27 mouse cellular contexts compared by ENCODE assay signal in genomic region chr16:52508633-52509379, GRCm38 (mm10). TPM values are rescaled to one million over a fixed set of nuclear protein-coding genes. Genes with fewer than 3 reads are reported as not detected.
DNase-seq lines count a peak whose midpoint lies in the region; ATAC-seq and TF ChIP-seq lines count a peak whose summit lies in the region.
"Had no signal": no experiment of that assay in that cellular context is flagged by ENCODE, and none has a peak within 500 bp of the region (broad histone marks: within the 10 kb centered on the region; RNA-seq: fewer than 3 reads in every experiment).

No protein-coding gene starts in this region.

- DNase-seq in forebrain, embryonic 10.5 days (ENCODE audit: extremely low spot score, low spot score) = no peak
- no peak for DNase-seq in lung, postnatal 14 days
- peak; percentile 32 for DNase-seq in forebrain, postnatal 0 days
- no peak for DNase-seq in layer of hippocampus, adult 9-10 months (ENCODE audit: low spot score)
- DNase-seq in retina, embryonic 14.5 days (ENCODE audit: low spot score) = no peak
- DNase-seq: adrenal gland, postnatal 25 days; cerebellum, adult 18-20 months; cerebellum, postnatal 14 days; heart, postnatal 10 days; kidney, adult 11 months; kidney, postnatal 25 days; left cerebral cortex, postnatal 4 days; liver, postnatal 0 days; thymus, postnatal 4 days had no signal

- H3K4me3 ChIP-seq in forebrain, embryonic 15.5 days = no peak overlapping the region
- no peak overlapping the region for H3K4me3 ChIP-seq in forebrain, embryonic 10.5 days
- H3K4me3 ChIP-seq in lung, embryonic 16.5 days (ENCODE audit: low read length) = no peak overlapping the region
- H3K4me3 ChIP-seq in forebrain, postnatal 0 days (ENCODE audit: low read depth, low read length) = no peak overlapping the region
- H3K4me3 ChIP-seq: heart, embryonic 13.5 days; hindbrain, embryonic 10.5 days; hindbrain, embryonic 15.5 days; layer of hippocampus, adult 2 months; liver, embryonic 12.5 days; megakaryocyte, embryonic 14.5 days; midbrain, embryonic 12.5 days; myocyte; neural tube, embryonic 12.5 days had no signal

- no peaks in the 10 kb centered on the region for H3K36me3 ChIP-seq in forebrain, embryonic 15.5 days
- no peaks in the 10 kb centered on the region for H3K36me3 ChIP-seq in forebrain, embryonic 10.5 days (replicated peaks)
- no peaks in the 10 kb centered on the region for H3K36me3 ChIP-seq in lung, embryonic 16.5 days (ENCODE audit: control insufficient read depth, insufficient read depth, low read length)
- H3K36me3 ChIP-seq in forebrain, postnatal 0 days (ENCODE audit: insufficient read depth) = no peaks in the 10 kb centered on the region
- H3K36me3 ChIP-seq: heart, embryonic 13.5 days; hindbrain, embryonic 10.5 days; hindbrain, embryonic 15.5 days; liver, embryonic 12.5 days; midbrain, embryonic 12.5 days; neural tube, embryonic 12.5 days had no signal

- no peaks in the 10 kb centered on the region for H3K27me3 ChIP-seq in forebrain, embryonic 15.5 days
- no peaks in the 10 kb centered on the region for H3K27me3 ChIP-seq in forebrain, embryonic 10.5 days (ENCODE audit: poor library complexity, severe bottlenecking)
- no peaks in the 10 kb centered on the region for H3K27me3 ChIP-seq in lung, embryonic 16.5 days (ENCODE audit: control insufficient read depth, insufficient read depth, low read depth, low read length)
- no peaks in the 10 kb centered on the region for H3K27me3 ChIP-seq in forebrain, postnatal 0 days (ENCODE audit: insufficient read depth, low read length)
- H3K27me3 ChIP-seq: heart, embryonic 13.5 days; hindbrain, embryonic 15.5 days; liver, embryonic 12.5 days; megakaryocyte, embryonic 14.5 days; midbrain, embryonic 12.5 days; neural tube, embryonic 12.5 days had no signal

- no peaks in the 10 kb centered on the region for H3K9me3 ChIP-seq in forebrain, embryonic 15.5 days
- H3K9me3 ChIP-seq in forebrain, embryonic 10.5 days = no peaks in the 10 kb centered on the region
- H3K9me3 ChIP-seq in lung, embryonic 16.5 days (ENCODE audit: control insufficient read depth, low read length) = no peaks in the 10 kb centered on the region
- H3K9me3 ChIP-seq in forebrain, postnatal 0 days (ENCODE audit: low read length) = no peaks in the 10 kb centered on the region
- H3K9me3 ChIP-seq: heart, embryonic 13.5 days; hindbrain, embryonic 10.5 days; hindbrain, embryonic 15.5 days; liver, embryonic 12.5 days; megakaryocyte, embryonic 14.5 days; midbrain, embryonic 12.5 days; neural tube, embryonic 12.5 days had no signal

- peak; percentile 76 for ATAC-seq in forebrain, embryonic 15.5 days (replicated peaks)
- ATAC-seq in lung, embryonic 16.5 days (ENCODE audit: low read depth) = peak; percentile 57
- ATAC-seq in forebrain, postnatal 0 days = peak; percentile 27
- ATAC-seq: CD4-positive, CD25-positive, alpha-beta regulatory T cell, adult 4 months; inflammation-experienced regulatory T-cells, adult 6 months; liver, embryonic 12.5 days; liver, postnatal 0 days had no signal

- 42% methylated on average over 10 of the region's 10 CpGs for WGBS in forebrain, embryonic 15.5 days
- WGBS in forebrain, embryonic 10.5 days = 88% methylated on average over 10 of the region's 10 CpGs
- 35% methylated on average over 10 of the region's 10 CpGs for WGBS in lung, embryonic 16.5 days
- 40% methylated on average over 10 of the region's 10 CpGs for WGBS in forebrain, postnatal 0 days

- no peak for TF ChIP-seq CTCF in forebrain, postnatal 0 days (IDR thresholded peaks at IDR 0.05; ENCODE audit: low read depth)

- H3K4me2 ChIP-seq in forebrain, embryonic 15.5 days (replicated peaks) = no peak overlapping the region
- 0 out of 2 replicates have a peak overlapping the region, but pooled peaks have one; percentile 17 for H3K4me2 ChIP-seq in lung, embryonic 16.5 days (ENCODE audit: low read depth, low read length)
- no peak overlapping the region for H3K4me2 ChIP-seq in forebrain, postnatal 0 days (ENCODE audit: low read depth)
- H3K4me2 ChIP-seq: heart, embryonic 13.5 days; hindbrain, embryonic 15.5 days; liver, embryonic 12.5 days; midbrain, embryonic 12.5 days; neural tube, embryonic 12.5 days had no signal

- 0 out of 2 replicates have a peak, but pooled peaks cover 5% of the 10 kb centered on the region for H3K4me1 ChIP-seq in forebrain, embryonic 15.5 days
- H3K4me1 ChIP-seq in forebrain, embryonic 10.5 days = no peaks in the 10 kb centered on the region
- peaks cover 8% of the 10 kb centered on the region for H3K4me1 ChIP-seq in lung, embryonic 16.5 days (replicated peaks; ENCODE audit: control insufficient read depth, insufficient read depth, low read length)
- H3K4me1 ChIP-seq in forebrain, postnatal 0 days (ENCODE audit: insufficient read depth) = no peaks in the 10 kb centered on the region
- H3K4me1 ChIP-seq: heart, embryonic 13.5 days; hindbrain, embryonic 10.5 days; hindbrain, embryonic 15.5 days; liver, embryonic 12.5 days; megakaryocyte, embryonic 14.5 days; midbrain, embryonic 12.5 days; neural tube, embryonic 12.5 days had no signal

- no peak overlapping the region for H3K9ac ChIP-seq in forebrain, embryonic 15.5 days (replicated peaks)
- H3K9ac ChIP-seq in lung, embryonic 16.5 days (ENCODE audit: low read length) = no peak overlapping the region
- H3K9ac ChIP-seq in forebrain, postnatal 0 days = no peak overlapping the region
- H3K9ac ChIP-seq: heart, embryonic 13.5 days; hindbrain, embryonic 15.5 days; liver, embryonic 12.5 days; liver, postnatal 0 days; midbrain, embryonic 12.5 days; neural tube, embryonic 12.5 days had no signal

- no peak overlapping the region for H3K27ac ChIP-seq in forebrain, embryonic 15.5 days (replicated peaks)
- no peak overlapping the region for H3K27ac ChIP-seq in forebrain, embryonic 10.5 days
- H3K27ac ChIP-seq in lung, embryonic 16.5 days (ENCODE audit: low read length) = peak overlapping the region; percentile 22; the same call in 1 of the 2 replicates
- H3K27ac ChIP-seq in forebrain, postnatal 0 days (ENCODE audit: low read depth, low read length) = no peak overlapping the region
- H3K27ac ChIP-seq: heart, embryonic 13.5 days; hindbrain, embryonic 10.5 days; hindbrain, embryonic 15.5 days; layer of hippocampus, adult 2 months; liver, embryonic 12.5 days; midbrain, embryonic 12.5 days; neural tube, embryonic 12.5 days had no signal

RNA-seq across cellular contexts. Expression of gene Alcam, which starts 54.9 kb away (rescaled TPM):
- 20.7 and 22.5 TPM in 2 replicates for polyA plus RNA-seq in forebrain, embryonic 15.5 days (2015; fragmentation: Nextera tagmentation; extraction: Ambion mirVana)
- 5.4 and 6.5 TPM in 2 replicates for polyA plus RNA-seq in forebrain, embryonic 10.5 days (2016; fragmentation: Nextera tagmentation; extraction: Ambion mirVana)
- polyA plus RNA-seq in lung, embryonic 16.5 days (2015; fragmentation: Nextera tagmentation; extraction: Ambion mirVana) = 43.0 and 45.7 TPM in 2 replicates
- total RNA-seq in forebrain, postnatal 0 days (2014; rRNA removed) = 135 and 146 TPM in 2 replicates
- polyA plus RNA-seq in forebrain, postnatal 0 days (2015; fragmentation: Nextera tagmentation; extraction: Ambion mirVana) = 21.8 and 30.8 TPM in 2 replicates
